Mouse (Mus musculus) monocyte, adult 2 months (primary cell): Measurements from ENCODE around the gene Pld4.
A peak's percentile ranks its signal among the peaks of the same experiment; 100 is the strongest.
"Not testable (repeated sequence)": the region's sequence is repeated elsewhere in the genome, so short reads cannot be mapped to it uniquely, and the experiment has no call there.

Source experiments
- DNase-seq, 2 experiments: peaks; one replicate each; pipeline ENCODE4 v3.0.0; 2022; ENCODE audit warnings: low spot score in 2 of 2, low read depth in 1 of 2

Gene Pld4

GRCm38 (mm10) chr12:112799237-112799970 is 38.9 kb downstream of the Pld4 start:
- no peak for DNase-seq

- DNase-seq = peak; percentile 27 to 69
Measured at GRCm38 (mm10) chr12:112800476-112800875, 40.0 kb downstream of the Pld4 start.

- no peak for DNase-seq
Measured at GRCm38 (mm10) chr12:112801864-112802846, 41.7 kb downstream of the Pld4 start, which contains the start of gene Ahnak2. Gene Ahnak2 (minus strand): TSS chr12:112802657.

GRCm38 (mm10) chr12:112802917-112803316 is 42.5 kb downstream of the Pld4 start:
- no peak for DNase-seq

GRCm38 (mm10) chr12:112804046-112804445 is 43.6 kb downstream of the Pld4 start:
- no peak for DNase-seq

- no peak for DNase-seq
Measured at GRCm38 (mm10) chr12:112806044-112806443, 45.6 kb downstream of the Pld4 start.

GRCm38 (mm10) chr12:112807796-112808195 is 47.3 kb downstream of the Pld4 start:
- DNase-seq = no peak

GRCm38 (mm10) chr12:112808212-112808586 is 47.7 kb downstream of the Pld4 start:
- DNase-seq = no peak

GRCm38 (mm10) chr12:112808587-112809364 is 48.3 kb downstream of the Pld4 start, which contains the start of gene Clba1:
Gene Clba1 (plus strand): TSS chr12:112808937.
- peak; percentile 64 to 78 for DNase-seq

GRCm38 (mm10) chr12:112809641-112810040 is 49.2 kb downstream of the Pld4 start:
- no peak for DNase-seq

- no peak for DNase-seq
Measured at GRCm38 (mm10) chr12:112810092-112810885, 49.8 kb downstream of the Pld4 start.

GRCm38 (mm10) chr12:112813370-112813769 is 52.9 kb downstream of the Pld4 start:
- DNase-seq = no peak

- no peak for DNase-seq
Measured at GRCm38 (mm10) chr12:112814682-112815470, 54.4 kb downstream of the Pld4 start.

GRCm38 (mm10) chr12:112816294-112816693 is 55.8 kb downstream of the Pld4 start:
- DNase-seq = peak in 1 of 2 experiments; percentile 34

GRCm38 (mm10) chr12:112816866-112817265 is 56.4 kb downstream of the Pld4 start:
- not testable (repeated sequence) for DNase-seq
